Mouse (Mus musculus) spleen, postnatal 14 days (tissue): Measurements from ENCODE around the gene Trmt61a.

Experiments
- DNase-seq, 2 experiments: peaks; one replicate each; pipeline ENCODE4 v3.0.0; 2021 to 2022; ENCODE audit warnings: low spot score in 2 of 2

Gene Trmt61a

DNA sequence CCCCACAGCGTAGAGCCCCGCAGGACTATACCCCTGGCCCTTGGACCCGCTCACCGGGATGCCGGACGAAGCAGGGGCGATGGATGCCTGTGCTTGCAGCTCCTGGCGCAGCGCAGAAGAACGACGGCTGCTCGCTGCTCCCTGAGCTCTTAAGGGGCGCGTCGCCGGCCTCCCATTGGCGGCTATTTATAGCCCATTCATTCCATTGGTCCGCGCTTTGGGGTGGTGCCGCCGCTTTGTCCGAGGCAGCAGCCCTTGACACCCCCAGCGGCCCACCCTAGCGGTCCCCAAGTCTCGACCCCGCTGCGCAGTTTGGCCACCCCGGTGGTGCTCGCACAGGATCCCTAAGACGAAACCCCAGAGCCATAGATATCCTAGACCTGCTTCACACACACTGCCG, 5.7 kb upstream of the Trmt61a start, which contains the start of gene Ckb:
Gene Ckb, minus strand, starts transcription at position 163 of the 400 bp plus-strand sequence.
- DNase-seq, result no peak

DNA sequence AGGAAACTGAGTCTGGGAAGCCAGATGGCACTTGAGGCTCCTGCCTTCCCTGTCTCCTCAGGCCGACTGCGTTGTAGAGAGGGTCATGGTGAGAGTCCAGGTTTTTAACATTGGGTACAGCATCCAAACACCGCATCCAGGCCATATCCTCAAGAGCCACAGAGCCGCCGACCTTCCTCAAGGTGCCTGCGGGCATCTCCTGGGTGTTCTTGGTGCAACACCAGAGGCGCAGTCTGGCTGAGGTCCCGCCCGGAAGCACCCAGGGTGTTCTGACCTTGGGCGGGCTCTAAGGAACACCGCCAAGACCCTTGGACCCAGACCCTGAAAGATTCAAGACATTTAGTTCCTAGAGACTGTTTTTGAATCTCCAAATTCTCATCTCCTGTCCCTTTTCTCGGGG, 5.3 kb upstream of the Trmt61a start:
- no peak for DNase-seq

DNA sequence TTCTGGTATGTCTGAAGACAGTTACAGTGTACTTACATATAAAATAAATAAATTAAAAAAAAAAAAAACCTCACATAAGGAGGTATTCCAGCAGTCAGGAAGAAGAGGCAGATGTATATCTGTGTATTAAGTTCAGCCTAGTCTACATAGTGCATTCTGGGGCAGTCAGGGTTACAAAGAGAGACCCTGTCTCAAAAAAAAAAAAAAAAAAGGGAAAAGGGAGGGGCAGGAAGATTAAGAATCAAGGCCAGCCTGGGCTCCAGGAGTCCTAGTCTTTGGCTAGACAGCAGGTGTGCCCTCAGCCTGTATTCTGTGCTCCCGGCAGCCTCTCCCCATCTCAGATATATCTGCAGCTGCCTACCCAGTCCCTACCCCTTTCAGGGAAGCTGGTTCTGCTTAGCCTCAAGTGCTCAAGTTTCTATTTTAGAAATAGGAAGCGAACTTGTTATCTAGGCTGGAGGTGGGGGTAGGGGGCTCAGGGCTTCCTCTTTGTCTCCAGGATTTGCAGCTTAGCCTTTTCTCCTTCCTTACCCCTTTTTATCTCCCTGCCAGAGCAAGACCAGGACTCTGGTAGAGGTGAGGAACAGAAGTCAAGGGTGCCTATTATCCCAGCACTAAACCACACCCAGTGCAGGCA, 2.9 kb upstream of the Trmt61a start:
- no peak for DNase-seq

DNA sequence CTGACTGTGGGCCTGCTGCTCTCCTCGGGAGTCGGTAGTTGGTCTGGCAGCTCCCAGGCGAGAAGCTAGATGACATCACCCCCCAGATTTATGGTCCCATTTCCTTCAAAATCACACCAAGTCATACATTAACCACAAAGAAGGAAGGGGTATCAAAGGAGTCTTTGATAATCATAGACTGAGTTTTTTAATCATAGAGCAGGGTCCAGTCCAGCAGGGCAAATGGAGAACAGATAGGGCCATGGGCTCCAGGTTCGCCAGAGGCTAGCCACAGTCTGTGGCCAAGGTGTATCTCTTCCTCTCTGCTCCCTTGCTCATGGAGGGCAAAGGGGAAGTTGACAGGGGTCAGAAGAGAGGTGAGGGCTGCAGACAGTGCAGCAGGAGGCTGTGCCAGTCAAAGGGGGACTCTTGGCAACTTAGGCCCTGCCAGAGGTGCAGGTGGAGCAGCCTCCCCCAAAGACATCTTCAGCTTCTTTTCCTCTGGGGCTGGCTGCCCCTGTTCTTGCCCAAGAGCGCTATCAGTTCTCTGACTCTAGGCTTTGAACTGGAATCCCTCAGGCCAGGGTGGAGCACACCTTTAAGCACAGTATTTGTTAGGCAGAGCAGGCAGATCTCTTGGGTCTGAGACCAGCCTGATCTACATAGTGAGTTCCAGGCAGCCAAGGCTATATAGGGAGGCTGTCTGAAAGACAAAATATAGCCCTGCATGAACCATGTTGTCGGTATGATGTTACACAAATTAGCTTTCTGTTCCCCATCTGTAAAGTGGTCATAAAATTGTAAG, 1.9 kb upstream of the Trmt61a start:
- DNase-seq, result no peak

DNA sequence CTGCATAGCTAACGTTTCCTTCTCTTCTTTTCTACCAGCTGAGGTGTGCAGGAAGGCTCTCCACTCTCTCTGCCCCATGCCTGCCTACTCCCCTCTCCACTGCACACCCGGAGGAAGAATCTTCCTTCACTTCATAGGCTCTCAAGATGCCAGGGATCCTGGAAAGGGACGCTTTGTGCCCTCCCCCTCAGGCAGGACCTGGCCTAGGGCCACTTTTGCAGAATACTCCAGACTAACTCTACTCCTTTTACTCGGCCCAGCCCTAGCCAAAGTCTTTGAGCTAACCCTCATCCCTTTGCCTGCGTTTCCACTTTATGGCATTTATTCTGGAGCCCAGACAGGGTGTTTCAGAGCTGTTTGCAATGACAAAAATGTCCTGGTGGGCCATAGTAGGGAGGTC, 484 bp upstream of the Trmt61a start:
- DNase-seq, result no peak

DNA sequence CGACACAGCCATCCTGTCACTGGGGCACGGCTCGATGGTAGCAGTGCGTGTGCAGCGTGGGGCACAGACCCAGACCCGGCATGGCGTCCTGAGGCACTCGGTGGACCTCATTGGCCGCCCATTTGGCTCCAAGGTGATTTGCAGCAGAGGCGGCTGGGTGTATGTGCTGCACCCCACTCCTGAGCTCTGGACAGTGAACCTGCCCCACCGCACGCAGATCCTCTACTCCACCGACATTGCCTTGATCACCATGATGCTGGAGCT, 697 bp downstream of the Trmt61a start:
- no peak for DNase-seq

DNA sequence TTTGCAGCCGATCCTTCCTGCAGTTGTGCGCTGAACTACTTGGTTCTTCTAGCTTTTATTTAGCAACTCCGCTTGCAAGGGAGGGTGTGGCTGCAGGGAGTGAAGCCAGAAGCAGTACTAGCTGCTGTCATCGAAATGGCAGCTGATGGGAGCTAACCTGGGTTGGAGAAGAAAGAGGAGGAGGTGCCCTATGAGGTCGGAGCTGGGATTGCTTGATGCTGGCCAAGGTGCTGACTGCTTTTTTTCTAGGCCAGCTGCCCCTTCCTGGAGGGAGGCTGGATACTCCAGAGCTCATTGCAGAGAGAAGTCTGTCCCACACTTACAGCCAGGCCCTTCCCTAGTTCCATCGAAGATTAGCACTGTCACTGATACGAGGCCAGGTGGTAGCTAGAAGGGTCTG, 1.1 kb downstream of the Trmt61a start:
- no peak for DNase-seq

DNA sequence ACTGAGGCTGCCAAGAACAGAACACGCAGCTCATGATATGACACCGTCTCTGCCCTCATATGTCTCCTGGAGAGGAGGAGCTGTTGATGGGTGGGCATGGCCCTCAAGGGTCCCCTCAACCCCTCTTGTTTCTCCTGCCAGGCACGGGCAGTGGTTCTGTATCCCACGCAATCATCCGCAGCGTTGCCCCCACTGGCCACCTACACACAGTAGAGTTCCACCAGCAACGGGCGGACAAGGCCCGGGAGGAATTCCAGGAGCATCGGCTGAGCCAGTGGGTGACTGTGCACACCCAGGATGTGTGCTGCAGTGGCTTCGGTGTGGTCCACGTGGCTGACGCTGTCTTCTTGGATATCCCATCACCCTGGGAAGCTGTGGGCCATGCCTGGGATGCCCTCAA, 2.8 kb downstream of the Trmt61a start:
- DNase-seq, result no peak

DNA sequence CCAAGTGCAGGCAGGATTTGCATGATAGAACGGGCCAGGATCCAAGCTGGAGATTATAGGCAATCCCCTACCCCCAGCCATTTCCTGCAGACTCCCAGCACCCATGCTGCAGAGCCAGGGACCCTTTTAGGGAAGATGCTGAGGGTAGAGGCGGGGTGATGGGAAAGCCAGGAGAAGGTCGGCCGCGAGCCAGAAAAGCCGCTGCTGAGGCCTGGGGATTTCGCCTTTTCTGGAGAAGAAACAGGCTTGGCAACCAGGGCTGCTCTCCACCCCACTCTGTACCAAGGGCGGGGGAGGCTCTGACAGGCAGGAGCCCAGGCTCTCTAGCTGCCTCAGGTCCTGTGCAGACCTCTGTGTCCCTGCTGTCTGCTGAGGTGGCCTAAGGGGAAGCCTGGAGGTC, 3.4 kb downstream of the Trmt61a start:
- no peak for DNase-seq

DNA sequence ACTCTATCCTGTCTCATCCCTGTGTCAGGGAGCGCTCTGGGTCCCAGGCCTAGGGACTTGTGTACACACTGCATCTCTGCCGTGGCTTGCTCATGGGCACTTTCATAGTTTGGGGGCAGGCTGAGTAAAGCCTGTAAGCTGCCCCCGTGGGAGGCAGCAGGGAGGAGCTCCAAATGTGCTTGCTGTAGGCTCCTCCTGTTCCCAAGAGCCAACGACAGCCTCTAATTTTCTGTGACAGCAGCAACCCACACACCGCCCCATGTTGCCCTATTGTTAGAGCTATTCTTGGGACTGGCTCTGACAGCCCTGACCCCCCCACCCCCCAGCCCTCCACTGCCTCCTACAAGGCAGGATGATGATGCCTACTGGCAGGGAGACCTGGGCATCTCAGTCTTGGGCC, 4.1 kb downstream of the Trmt61a start:
- no peak for DNase-seq

DNA sequence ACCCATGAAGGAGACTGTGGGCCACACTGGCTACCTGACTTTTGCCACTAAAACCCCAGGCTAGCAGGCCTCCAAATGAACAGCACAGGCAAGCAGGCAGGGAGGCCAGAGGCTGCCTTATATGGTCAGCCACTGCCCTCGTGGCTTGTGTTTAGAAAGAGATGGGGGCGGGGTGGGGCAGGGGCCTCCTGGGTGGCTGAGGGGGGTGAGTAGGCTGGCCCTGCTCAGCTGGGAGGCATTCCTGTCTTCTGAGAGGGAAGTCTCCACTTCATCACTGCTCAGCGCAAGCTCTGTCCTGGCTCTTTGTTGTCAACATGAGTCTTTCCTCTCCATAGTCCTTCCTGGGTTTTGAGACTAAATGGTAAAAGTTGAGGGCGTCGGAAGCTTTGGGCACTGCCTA, 4.9 kb downstream of the Trmt61a start:
- no peak for DNase-seq

DNA sequence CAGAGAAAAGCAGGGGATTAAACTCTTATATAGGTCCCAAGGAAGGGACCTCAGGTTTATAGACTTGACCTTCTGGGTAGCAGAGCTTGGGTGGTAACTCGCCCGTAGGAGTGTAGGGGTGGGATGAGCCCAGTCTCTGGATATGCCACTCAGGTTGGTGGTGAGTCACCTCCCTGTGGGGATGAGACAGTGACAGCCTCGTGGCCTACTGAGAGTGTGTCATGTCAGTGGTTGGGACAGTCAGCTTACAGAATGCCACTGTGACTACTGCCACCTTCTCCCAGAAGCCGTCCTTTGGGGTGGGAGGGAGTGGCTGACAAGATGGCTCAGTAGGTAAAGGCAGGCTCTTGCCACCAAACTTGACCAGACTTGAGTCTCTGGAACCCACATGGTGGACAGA, 8.5 kb downstream of the Trmt61a start:
- DNase-seq, result no peak

DNA sequence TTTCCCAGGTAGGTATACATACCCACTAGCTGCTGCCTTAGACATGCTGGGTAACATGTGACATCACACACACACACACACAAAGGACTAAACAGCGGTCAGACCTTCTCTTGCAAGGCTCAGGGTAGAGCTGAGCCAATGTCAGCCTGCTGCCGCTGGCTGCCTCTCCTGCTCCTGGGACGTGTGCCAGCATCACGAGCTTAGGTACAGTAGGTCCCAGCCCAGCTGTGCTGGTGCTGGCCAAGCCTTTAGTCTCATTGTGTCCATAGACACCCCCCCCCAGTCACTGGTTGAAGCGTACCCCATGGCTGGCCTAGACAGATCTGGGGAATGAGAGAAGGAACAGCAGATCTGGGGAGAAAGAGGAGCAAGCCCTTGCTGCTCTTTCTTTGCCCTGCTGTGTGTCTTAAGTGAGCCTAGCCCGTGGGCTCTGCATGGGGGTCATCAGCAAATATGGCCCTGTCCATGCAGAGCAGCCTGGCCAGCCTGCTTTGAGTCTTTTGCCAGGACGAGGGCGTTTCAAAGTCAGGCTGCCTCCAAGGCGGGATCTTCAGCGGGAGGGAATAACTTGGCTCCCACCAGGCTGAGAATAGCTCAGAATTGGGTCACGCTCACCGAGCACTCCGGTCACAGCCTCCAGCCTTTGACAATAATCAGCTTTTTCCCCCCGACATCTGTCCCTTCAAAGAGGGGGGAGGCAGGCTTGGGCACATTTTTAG, 9.6 kb downstream of the Trmt61a start:
- DNase-seq, result no peak

DNA sequence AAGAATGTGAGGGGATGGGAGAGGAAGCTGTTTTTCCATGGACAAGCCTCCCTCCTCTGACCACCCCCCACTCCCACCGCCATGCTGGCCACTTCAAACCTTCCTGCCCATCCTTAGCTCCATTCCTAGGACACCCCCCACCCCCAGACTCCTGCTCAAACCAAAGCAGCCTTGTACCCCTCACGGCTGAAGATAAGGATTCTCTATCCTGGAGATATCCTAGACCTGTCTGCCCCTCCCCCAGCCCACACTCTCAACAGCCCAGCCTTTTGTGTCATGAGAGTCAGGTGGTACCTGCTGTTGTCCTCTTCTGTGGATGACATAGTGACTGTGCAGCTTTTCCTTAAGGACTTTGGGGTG, 10.1 kb downstream of the Trmt61a start:
- DNase-seq, result no peak

DNA sequence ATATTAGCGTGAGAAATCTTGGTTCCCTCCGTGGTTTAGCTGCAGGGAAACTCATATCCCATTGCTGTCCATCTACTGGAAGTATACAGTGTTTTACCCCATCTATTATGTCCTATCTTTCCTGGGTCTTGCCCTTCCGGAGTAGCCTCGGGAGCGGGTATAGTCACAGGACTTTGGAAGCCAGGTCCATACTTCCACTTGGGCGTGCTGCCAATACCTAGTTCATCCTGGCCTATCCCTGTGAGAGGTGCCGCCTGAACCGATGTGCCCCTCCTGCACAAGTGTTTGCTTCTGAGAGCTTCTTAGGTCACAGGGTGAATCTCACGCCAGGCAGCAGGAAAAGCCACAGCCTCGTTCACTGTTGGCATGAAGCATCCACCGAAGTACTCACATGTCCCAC, 11.5 kb downstream of the Trmt61a start:
- no peak for DNase-seq

DNA sequence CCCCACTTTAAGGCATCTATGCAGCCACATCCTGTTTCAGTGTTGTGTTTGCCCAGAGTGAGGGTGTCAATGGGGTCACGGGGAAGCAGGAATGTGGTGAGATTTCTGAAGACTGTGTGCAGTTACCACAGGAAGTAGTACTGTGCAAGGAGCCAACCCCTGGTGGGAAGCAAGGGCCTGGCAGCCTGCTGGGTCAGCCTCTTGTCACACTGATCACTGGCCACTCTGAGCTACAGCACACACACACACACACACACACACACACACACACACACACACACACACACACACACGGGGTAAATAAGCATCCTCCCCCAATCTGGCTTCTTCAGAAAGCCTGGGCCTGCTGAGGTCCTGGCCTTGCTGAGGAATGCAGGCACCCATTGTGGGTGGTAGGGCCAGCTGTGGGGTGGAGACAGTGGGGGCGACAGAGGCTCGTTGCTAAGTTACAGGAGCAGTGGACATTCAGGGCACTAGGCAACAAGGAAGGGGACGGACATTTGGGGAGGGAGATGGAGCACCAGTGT, 13.5 kb downstream of the Trmt61a start:
- DNase-seq, result no peak

DNA sequence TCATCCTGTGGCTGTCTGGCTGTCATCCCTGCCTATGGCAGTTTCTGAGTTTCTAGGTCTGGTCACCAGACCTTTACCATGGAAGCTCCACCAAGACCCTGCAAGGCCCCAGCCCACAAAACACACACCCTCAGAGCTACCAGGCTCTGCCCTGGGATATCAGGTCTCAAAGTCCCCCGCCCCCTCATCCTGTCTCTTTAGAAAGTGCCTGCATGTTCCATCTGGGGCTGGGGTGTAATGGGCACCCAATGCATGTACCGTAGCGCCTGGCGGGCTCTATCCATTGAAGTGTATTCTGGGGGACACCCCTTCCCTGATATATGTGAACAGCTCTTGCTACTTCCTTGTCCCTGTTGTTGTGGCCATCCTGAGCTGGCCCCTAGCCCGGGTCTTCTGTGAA, 15.0 kb downstream of the Trmt61a start:
- DNase-seq, result no peak

DNA sequence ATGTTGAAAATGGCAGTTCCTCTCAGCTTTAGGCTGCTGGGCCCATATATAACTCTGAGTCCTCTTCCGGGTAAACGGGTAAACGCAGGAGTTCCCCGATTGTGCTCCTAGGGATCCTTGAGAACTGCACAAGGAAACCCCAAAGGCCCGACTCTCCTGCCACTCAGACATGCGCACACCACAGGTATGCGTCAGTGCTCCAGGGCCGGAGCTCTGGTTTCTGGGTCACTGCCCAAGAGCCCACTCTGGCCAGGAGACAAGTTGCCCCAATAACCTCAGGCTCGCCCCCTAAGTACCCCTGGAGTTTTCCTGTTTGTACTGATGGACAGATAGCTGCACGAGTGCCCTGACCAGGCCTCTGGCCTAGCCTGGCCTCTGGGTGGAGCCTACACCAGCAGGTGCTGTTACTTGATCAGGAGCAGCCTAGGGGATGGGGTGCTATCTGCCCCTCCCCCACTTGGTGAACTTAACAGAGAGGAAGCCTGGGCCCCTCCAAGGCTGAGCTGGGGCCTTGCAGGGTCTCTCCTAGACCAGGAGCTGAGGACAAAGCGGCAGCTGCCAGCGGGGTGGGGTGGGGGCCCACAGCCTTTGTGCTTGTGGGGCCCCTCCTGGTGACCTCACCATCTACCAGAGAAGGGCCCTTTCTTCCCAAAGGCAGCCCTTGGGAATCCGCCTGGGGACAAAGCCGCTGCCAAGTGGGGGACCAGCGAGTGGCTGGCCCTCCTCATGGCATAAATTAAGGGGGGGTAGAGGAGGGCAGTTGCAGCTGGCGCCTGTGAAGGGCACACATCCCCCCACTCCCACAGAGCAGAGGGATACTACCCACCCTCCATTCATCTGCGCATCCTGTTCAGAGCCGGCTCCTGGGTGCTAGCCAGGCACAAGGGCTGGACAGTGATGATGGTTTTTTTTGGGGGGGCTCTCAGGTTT, 15.7 kb downstream of the Trmt61a start:
- DNase-seq, result no peak

DNA sequence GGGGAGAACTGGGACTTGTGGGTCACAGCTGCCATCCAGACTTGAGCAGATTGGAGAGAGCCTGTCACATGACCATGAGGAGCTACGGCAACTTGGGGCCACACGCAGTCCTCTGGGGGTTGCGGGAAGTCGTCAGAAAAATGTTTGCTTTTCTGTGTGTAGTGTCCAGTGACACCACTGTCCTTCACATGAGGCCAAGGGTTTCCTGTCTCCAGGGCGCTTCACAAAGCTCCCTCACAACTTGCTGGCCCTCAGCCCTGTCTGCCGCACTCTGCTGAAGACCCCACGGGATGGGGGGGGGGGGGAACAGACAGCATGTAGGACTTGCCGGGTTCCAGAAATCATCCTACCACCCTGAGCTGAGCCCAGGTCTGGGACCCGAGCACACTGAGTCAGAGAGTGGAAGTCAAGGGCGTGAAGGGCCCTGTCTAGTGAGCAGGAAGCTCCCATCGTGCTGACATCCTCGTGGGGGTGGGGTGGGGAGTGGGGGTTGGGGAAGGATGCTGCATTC, 16.4 kb downstream of the Trmt61a start:
- no peak for DNase-seq

DNA sequence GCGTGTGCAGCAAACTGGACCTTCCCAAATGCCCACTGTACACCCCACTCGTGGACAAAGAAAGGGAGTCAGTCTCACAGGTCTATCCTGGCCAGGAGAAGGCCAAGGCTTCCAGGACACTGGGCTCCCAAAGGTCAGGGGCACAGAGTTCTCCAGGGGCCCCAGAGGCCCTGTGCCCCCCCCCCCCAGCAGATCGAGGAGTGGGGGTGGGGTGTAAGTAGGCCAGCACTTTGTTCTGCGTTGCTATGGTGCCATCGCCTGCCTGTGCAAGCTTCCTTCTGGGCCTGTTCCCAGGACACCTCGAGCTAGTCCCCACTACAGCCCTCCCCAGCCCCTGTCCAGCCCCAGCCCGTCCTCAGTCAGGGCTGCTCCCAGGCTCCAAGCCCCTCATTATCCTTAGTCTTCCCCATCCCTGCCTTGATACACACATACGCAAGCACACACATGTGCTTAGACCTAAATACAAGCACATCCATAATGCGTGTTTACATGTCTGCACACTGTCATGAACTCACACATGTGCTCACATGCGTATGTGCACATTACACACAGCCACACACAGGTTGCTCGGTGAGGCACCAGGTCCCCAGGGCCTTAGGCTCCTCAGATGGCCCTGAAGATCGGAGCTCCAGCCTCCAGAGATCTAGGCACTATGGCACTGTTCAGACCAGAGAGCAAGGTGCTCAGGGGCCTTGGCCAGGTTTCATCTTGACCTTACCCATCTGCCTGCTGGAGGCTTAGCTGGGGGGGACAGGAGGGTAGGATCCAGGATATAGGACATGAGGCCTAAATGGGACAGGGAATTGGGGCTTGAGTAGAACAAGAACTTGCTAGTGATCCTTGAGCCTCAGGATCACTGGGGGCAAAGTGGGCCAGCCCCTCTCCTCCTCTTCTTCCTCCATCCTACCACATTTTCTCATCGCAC, 17.2 kb downstream of the Trmt61a start:
- no peak for DNase-seq

DNA sequence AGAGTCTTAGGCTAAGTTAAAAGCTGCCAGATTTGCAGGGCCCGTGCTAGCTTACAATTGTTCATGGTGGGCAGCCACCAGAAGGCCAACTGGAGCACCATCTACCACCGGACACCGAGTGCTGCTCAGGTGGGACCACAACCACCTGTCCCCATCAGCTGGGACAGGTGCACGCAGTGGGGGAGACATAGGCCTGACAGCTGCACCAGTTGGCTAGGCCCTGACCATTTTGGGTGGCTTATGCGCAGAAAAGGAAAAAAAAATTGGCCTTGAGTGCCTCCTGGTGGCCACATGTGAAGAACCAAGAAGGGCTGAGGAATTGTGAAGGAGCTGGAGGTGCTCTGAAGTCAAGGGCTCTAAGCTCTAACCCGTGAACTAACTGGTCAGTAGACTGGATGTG, 18.3 kb downstream of the Trmt61a start:
- peak in 1 of 2 experiments; percentile 42 for DNase-seq
